Mouse (Mus musculus): ENCODE measurements at regions not wholly inside any gene's neighbourhood (a gene's known extent, or its start where the extent isn't known, plus 50 kb on each side); places are given as distances from the start of the nearest gene placed in this dataset.

GRCm38 (mm10) chr1:41235335-41235734 lies 429.9 kb downstream of the Tmem182 start:
- ATAC-seq (ENCODE audit: insufficient number of reproducible peaks, low FRiP score, low TSS enrichment) = no peak

GRCm38 (mm10) chr1:41243000-41243399 lies 437.6 kb downstream of the Tmem182 start:
- no peak for ATAC-seq (ENCODE audit: insufficient number of reproducible peaks, low FRiP score, low TSS enrichment)

GRCm38 (mm10) chr1:41244627-41245026 lies 439.2 kb downstream of the Tmem182 start:
- ATAC-seq (ENCODE audit: insufficient number of reproducible peaks, low FRiP score, low TSS enrichment) = no peak; the same call in 1 of the 2 replicates

GRCm38 (mm10) chr1:41264214-41264613 lies 458.8 kb downstream of the Tmem182 start:
- no peak; the same call in 1 of the 2 replicates for ATAC-seq (ENCODE audit: insufficient number of reproducible peaks, low FRiP score, low TSS enrichment)

- no peak for ATAC-seq (ENCODE audit: insufficient number of reproducible peaks, low FRiP score, low TSS enrichment)
These were observed 465.8 kb downstream of the Tmem182 start for GRCm38 (mm10) chr1:41271111-41271730.

- no peak for ATAC-seq (ENCODE audit: insufficient number of reproducible peaks, low FRiP score, low TSS enrichment)
These were observed 469.3 kb downstream of the Tmem182 start for GRCm38 (mm10) chr1:41274573-41275270.

- ATAC-seq (ENCODE audit: insufficient number of reproducible peaks, low FRiP score, low TSS enrichment) = no peak
These were observed 469.8 kb downstream of the Tmem182 start for GRCm38 (mm10) chr1:41275271-41275624.

- ATAC-seq (ENCODE audit: insufficient number of reproducible peaks, low FRiP score, low TSS enrichment) = no peak
These were observed 470.2 kb downstream of the Tmem182 start for GRCm38 (mm10) chr1:41275642-41276041.

GRCm38 (mm10) chr1:41276303-41276702 lies 470.9 kb downstream of the Tmem182 start:
- ATAC-seq (ENCODE audit: insufficient number of reproducible peaks, low FRiP score, low TSS enrichment) = no peak

- no peak for ATAC-seq (ENCODE audit: insufficient number of reproducible peaks, low FRiP score, low TSS enrichment)
These were observed 479.8 kb downstream of the Tmem182 start for GRCm38 (mm10) chr1:41285221-41285620.

- ATAC-seq (ENCODE audit: insufficient number of reproducible peaks, low FRiP score, low TSS enrichment) = no peak
These were observed 480.8 kb downstream of the Tmem182 start for GRCm38 (mm10) chr1:41286221-41286620.

GRCm38 (mm10) chr1:41326861-41327480 lies 521.6 kb downstream of the Tmem182 start:
- ATAC-seq (ENCODE audit: insufficient number of reproducible peaks, low FRiP score, low TSS enrichment) = no peak

GRCm38 (mm10) chr1:41349798-41350758 lies 544.7 kb downstream of the Tmem182 start:
- no peak for ATAC-seq (ENCODE audit: insufficient number of reproducible peaks, low FRiP score, low TSS enrichment)

GRCm38 (mm10) chr1:41359061-41359460 lies 553.7 kb downstream of the Tmem182 start:
- no peak for ATAC-seq (ENCODE audit: insufficient number of reproducible peaks, low FRiP score, low TSS enrichment)

- no peak for ATAC-seq (ENCODE audit: insufficient number of reproducible peaks, low FRiP score, low TSS enrichment)
These were observed 556.1 kb downstream of the Tmem182 start for GRCm38 (mm10) chr1:41361512-41361911.

GRCm38 (mm10) chr1:41380013-41380412 lies 574.6 kb downstream of the Tmem182 start:
- ATAC-seq (ENCODE audit: insufficient number of reproducible peaks, low FRiP score, low TSS enrichment) = no peak

GRCm38 (mm10) chr1:41381487-41381886 lies 576.1 kb downstream of the Tmem182 start:
- no peak for ATAC-seq (ENCODE audit: insufficient number of reproducible peaks, low FRiP score, low TSS enrichment)

GRCm38 (mm10) chr1:41384731-41385130 lies 579.3 kb downstream of the Tmem182 start:
- ATAC-seq (ENCODE audit: insufficient number of reproducible peaks, low FRiP score, low TSS enrichment) = no peak

GRCm38 (mm10) chr1:41386435-41386834 lies 581.0 kb downstream of the Tmem182 start:
- no peak for ATAC-seq (ENCODE audit: insufficient number of reproducible peaks, low FRiP score, low TSS enrichment)

GRCm38 (mm10) chr1:41390102-41390884 lies 584.9 kb downstream of the Tmem182 start:
- ATAC-seq (ENCODE audit: insufficient number of reproducible peaks, low FRiP score, low TSS enrichment) = no peak
